Comparison of ENCODE assay signal across 27 mouse cellular contexts in the genomic region with DNA sequence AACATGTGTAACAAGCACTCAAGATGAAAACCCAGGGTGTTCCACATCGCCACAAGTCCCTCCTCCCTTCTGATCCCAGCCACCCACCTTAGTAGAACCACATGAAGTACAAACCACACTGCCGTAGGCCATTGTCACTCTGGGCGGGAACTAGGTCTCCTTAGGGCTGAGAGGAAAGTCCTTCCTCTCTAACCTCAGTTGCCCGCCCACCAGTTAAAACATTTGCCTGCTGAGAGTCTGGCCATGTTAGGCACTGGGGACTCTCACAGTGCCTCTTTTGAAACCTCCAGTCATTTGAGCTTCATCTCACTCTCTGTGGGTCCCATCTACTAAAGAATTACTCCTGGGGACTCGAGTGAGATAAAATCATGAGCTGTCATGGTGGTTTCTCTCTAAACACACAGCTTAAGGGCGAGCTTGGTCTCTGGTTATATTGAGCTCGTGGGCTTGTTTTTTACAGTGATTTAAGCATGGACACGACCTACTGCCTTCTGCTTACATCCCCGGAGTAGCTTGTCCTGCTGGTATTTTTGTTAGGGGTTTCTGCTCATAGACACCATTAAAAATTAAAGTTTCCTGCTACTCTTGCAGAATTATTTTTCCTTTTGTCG. TPM values are rescaled to one million over a fixed set of nuclear protein-coding genes. Genes with fewer than 3 reads are reported as not detected.
A peak's percentile ranks its signal among the peaks of the same experiment; 100 is the strongest.
DNase-seq lines count a peak whose midpoint lies in the region; ATAC-seq and TF ChIP-seq lines count a peak whose summit lies in the region.
"Had no signal": no experiment of that assay in that cellular context is flagged by ENCODE, and none has a peak within 500 bp of the region (broad histone marks: within the 10 kb centered on the region; RNA-seq: fewer than 3 reads in every experiment).

No protein-coding gene starts in this region.

- 33% methylated on average over 10 of the region's 10 CpGs for WGBS in thymus, adult 2 months
- WGBS in forebrain, embryonic 13.5 days = 92% methylated on average over 10 of the region's 10 CpGs

- TF ChIP-seq POLR2A in thymus, adult 2 months (IDR thresholded peaks at IDR 0.05; ENCODE audit: control insufficient read depth, extremely low read depth, insufficient read depth, low read length, poor library complexity) = no peak

- no peak overlapping the region for H3K27ac ChIP-seq in thymus, adult 2 months (ENCODE audit: control insufficient read depth, insufficient read depth, low read length)
- H3K27ac ChIP-seq in forebrain, embryonic 13.5 days = no peak overlapping the region
- H3K27ac ChIP-seq: embryonic facial prominence, embryonic 13.5 days; heart, embryonic 13.5 days; layer of hippocampus, adult 2 months; limb, embryonic 12.5 days; midbrain, embryonic 13.5 days had no signal

- DNase-seq in thymus, adult 2 months = peak; percentile 36
- DNase-seq in spleen, adult 12 weeks (ENCODE audit: low spot score) = no peak
- DNase-seq in kidney, adult 8-10 months = no peak
- DNase-seq in left cerebral cortex, adult 18-20 months (ENCODE audit: low spot score in 2 of 2) = no peak
- DNase-seq: adrenal gland, postnatal 25 days; cerebellum, adult 8-10 months; cerebellum, postnatal 36 days; embryo, embryonic 11 days; gastrocnemius, postnatal 10 days; heart, adult 18-20 months; heart, postnatal 14 days; kidney, adult 2 months; kidney, postnatal 14 days; liver, postnatal 0 days; right cerebral cortex, postnatal 25 days had no signal

- no peak overlapping the region for H3K4me2 ChIP-seq in forebrain, embryonic 13.5 days
- H3K4me2 ChIP-seq: embryonic facial prominence, embryonic 13.5 days; heart, embryonic 13.5 days; limb, embryonic 12.5 days; liver, embryonic 11.5 days; midbrain, embryonic 13.5 days had no signal

- peaks cover 43% of the 10 kb centered on the region for H3K4me1 ChIP-seq in thymus, adult 2 months (replicated peaks; ENCODE audit: control insufficient read depth, insufficient read depth, low read length)
- no peaks in the 10 kb centered on the region for H3K4me1 ChIP-seq in forebrain, embryonic 13.5 days
- H3K4me1 ChIP-seq: heart, embryonic 13.5 days; midbrain, embryonic 13.5 days had no signal

- ATAC-seq in CD4-positive, CD25-positive, alpha-beta regulatory T cell, adult 4 months = peak; percentile 78
- peak; percentile 74 for ATAC-seq in activated CD4-positive, CD25-positive, alpha-beta regulatory T cell, adult 4 months
- ATAC-seq in forebrain, embryonic 13.5 days = no peak
- ATAC-seq: forebrain, embryonic 14.5 days; liver, postnatal 0 days; lung, postnatal 0 days; midbrain, embryonic 13.5 days had no signal

- no peaks in the 10 kb centered on the region for H3K9me3 ChIP-seq in forebrain, embryonic 13.5 days (replicated peaks)
- H3K9me3 ChIP-seq: embryonic facial prominence, embryonic 13.5 days; heart, embryonic 13.5 days; limb, embryonic 12.5 days; midbrain, embryonic 13.5 days had no signal

- no peak for TF ChIP-seq CTCF in thymus, adult 2 months (IDR thresholded peaks at IDR 0.05; ENCODE audit: borderline replicate concordance, control insufficient read depth, extremely low read depth, insufficient read depth, low read length, poor library complexity)

- no peak overlapping the region for H3K9ac ChIP-seq in forebrain, embryonic 13.5 days
- H3K9ac ChIP-seq: embryonic facial prominence, embryonic 13.5 days; heart, embryonic 13.5 days; limb, embryonic 12.5 days; liver, postnatal 0 days; midbrain, embryonic 13.5 days had no signal

- no peak overlapping the region for H3K4me3 ChIP-seq in thymus, adult 2 months (ENCODE audit: control insufficient read depth, insufficient read depth, low read length)
- H3K4me3 ChIP-seq in forebrain, embryonic 13.5 days = no peak overlapping the region
- H3K4me3 ChIP-seq: embryonic facial prominence, embryonic 13.5 days; erythroblast, embryonic 14.5 days; heart, embryonic 13.5 days; layer of hippocampus, adult 2 months; limb, embryonic 12.5 days; midbrain, embryonic 13.5 days had no signal

- H3K27me3 ChIP-seq in thymus, adult 2 months (ENCODE audit: control insufficient read depth, insufficient read depth, low read length) = no peaks in the 10 kb centered on the region
- no peaks in the 10 kb centered on the region for H3K27me3 ChIP-seq in forebrain, embryonic 13.5 days
- H3K27me3 ChIP-seq: embryonic facial prominence, embryonic 13.5 days; heart, embryonic 13.5 days; limb, embryonic 12.5 days; midbrain, embryonic 13.5 days had no signal

- 0 out of 2 replicates have a peak, but pooled peaks cover 11% of the 10 kb centered on the region for H3K36me3 ChIP-seq in thymus, adult 2 months (ENCODE audit: control insufficient read depth, insufficient read depth, low read length)
- H3K36me3 ChIP-seq in forebrain, embryonic 13.5 days (ENCODE audit: poor library complexity, severe bottlenecking) = peaks cover 88% of the 10 kb centered on the region

RNA-seq across cellular contexts. Expression of a gene that starts 7.2 kb away (rescaled TPM):
- polyA plus RNA-seq in CD4-positive, CD25-positive, alpha-beta regulatory T cell, adult 4 months (2017; shearing (Covaris generic)) = 100 to 1,000 TPM; 186 to 375 TPM
- 100 to 1,000 TPM; 134 to 224 TPM for polyA plus RNA-seq in activated CD4-positive, CD25-positive, alpha-beta regulatory T cell, adult 4 months (2017; shearing (Covaris generic))
- 118 and 132 TPM in 2 replicates for polyA plus RNA-seq in thymus, adult 2 months (2012; rRNA removed)
- 1.5 and 1.7 TPM in 2 replicates for polyA plus RNA-seq in forebrain, embryonic 13.5 days (2015; fragmentation: Nextera tagmentation; extraction: Ambion mirVana)
- total RNA-seq in left cerebral cortex, adult 18-20 months (2021) = 1 to 10 TPM; 4.5 to 4.7 TPM

RNA-seq across cellular contexts. Expression of a gene that starts 52.7 kb away (rescaled TPM):
- polyA plus RNA-seq in CD4-positive, CD25-positive, alpha-beta regulatory T cell, adult 4 months (2017; shearing (Covaris generic)) = 10 to 100 TPM; 37.9 to 41.0 TPM
- polyA plus RNA-seq in activated CD4-positive, CD25-positive, alpha-beta regulatory T cell, adult 4 months (2017; shearing (Covaris generic)) = 10 to 100 TPM; 39.5 to 40.1 TPM
- 46.6 and 47.6 TPM in 2 replicates for polyA plus RNA-seq in thymus, adult 2 months (2012; rRNA removed)
- polyA plus RNA-seq in forebrain, embryonic 13.5 days (2015; fragmentation: Nextera tagmentation; extraction: Ambion mirVana) = 93.8 and 97.1 TPM in 2 replicates
- total RNA-seq in left cerebral cortex, adult 18-20 months (2021) = 10 to 100 TPM; 79.6 to 84.8 TPM

RNA-seq across cellular contexts. Expression of a gene that starts 52.8 kb away (rescaled TPM):
- polyA plus RNA-seq in CD4-positive, CD25-positive, alpha-beta regulatory T cell, adult 4 months (2017; shearing (Covaris generic)) = 1 to 10 TPM in 1 of 2 experiments, under 1 TPM in 1; 0.32 to 2.1 TPM
- 1 to 10 TPM; 1.4 to 2.5 TPM for polyA plus RNA-seq in activated CD4-positive, CD25-positive, alpha-beta regulatory T cell, adult 4 months (2017; shearing (Covaris generic))
- polyA plus RNA-seq in thymus, adult 2 months (2012; rRNA removed) = 0.65 and 1.2 TPM in 2 replicates
- polyA plus RNA-seq in forebrain, embryonic 13.5 days (2015; fragmentation: Nextera tagmentation; extraction: Ambion mirVana) = 0.71 and 0.99 TPM in 2 replicates
- total RNA-seq in left cerebral cortex, adult 18-20 months (2021) = 1 to 10 TPM in 1 of 2 experiments, under 1 TPM in 1; 0.94 to 1.7 TPM

Comparison
In these comparisons a context has a peak if more than half of its experiments do, and no peak if none do; other contexts are left out.
1. RNA of a gene that starts 7.2 kb away (polyA plus RNA-seq): 186 to 375 TPM in CD4-positive, CD25-positive, alpha-beta regulatory T cell, adult 4 months, 134 to 224 TPM in activated CD4-positive, CD25-positive, alpha-beta regulatory T cell, adult 4 months and 118 to 132 TPM in thymus, adult 2 months; 1.5 to 1.7 TPM in forebrain, embryonic 13.5 days; every median in the first group is over 10 times any median in the second.